Mouse (Mus musculus): ENCODE measurements at regions not wholly inside any gene's neighbourhood (a gene's known extent, or its start where the extent isn't known, plus 50 kb on each side); places are given as distances from the start of the nearest gene placed in this dataset.

DNA sequence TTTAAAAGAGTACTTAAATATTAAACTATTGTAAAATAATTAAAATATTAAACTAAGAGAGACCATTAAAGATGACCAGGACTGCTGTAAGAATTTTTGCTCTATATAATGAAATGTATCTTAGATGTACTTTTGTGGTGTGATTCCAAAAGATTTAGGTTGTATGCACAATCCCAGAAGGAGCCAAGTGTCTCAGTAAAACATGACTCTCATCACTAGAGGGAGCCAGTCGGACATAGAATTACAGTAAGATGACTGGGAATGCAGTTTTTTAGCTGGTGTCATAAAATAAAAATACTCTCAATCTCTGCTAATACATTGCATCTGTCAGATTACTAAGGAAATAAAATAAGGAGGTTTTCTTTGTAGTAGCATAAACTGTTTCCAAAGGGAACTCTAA is 316.9 kb upstream of the Mme start:
- no peaks in the 10 kb centered on the region for H3K4me1 ChIP-seq (ENCODE audit: insufficient read depth, low read depth, low read length)
- no peaks in the 10 kb centered on the region for H3K9me3 ChIP-seq (replicated peaks)
- DNase-seq (ENCODE audit: low spot score) (no peak), ATAC-seq (ENCODE audit: extremely low read depth, insufficient number of reproducible peaks, low FRiP score, poor library complexity, severe bottlenecking) (no peak)
- H3K36me3 ChIP-seq (replicated peaks) = no peaks in the 10 kb centered on the region
- H3K4me3 ChIP-seq (ENCODE audit: low read depth, low read length) = no peak overlapping the region
- TF ChIP-seq GATA1 (IDR thresholded peaks at IDR 0.05; ENCODE audit: borderline replicate concordance, low read length) = no peak
- no peak for TF ChIP-seq TAL1 (conservative IDR thresholded peaks at IDR 0.05; ENCODE audit: low read depth, low read length)
- TF ChIP-seq CTCF (IDR thresholded peaks at IDR 0.05; ENCODE audit: low read depth, low read length) = no peak
- no peak for TF ChIP-seq GATA2 (IDR thresholded peaks at IDR 0.05; ENCODE audit: borderline replicate concordance, low read depth, low read length)
- no peaks in the 10 kb centered on the region for H3K27me3 ChIP-seq (ENCODE audit: insufficient read depth, low read length)

DNA sequence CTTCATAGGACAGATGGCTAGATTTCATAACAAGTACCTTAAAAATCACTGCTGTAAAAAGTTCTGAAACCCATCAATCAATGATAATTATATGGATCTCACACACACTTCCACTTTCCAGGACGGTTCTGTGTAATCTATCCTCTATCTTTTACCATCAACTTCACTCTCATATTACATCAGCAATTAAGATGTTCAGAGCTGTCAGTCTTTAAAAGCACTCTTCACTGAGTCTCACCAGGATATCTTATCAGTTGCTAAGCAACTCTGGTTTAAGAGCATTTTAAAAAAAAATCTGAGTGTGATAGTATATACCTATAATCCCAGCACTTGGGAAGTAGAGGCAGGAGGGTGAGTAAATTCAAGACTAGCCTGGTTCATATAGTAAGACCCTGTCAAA is 312.0 kb upstream of the Gpr149 start:
- ATAC-seq (ENCODE audit: extremely low read depth, insufficient number of reproducible peaks, low FRiP score, poor library complexity, severe bottlenecking) (no peak), DNase-seq (ENCODE audit: low spot score) (no peak)
- Histone ChIP-seq H3K4me3 (ENCODE audit: low read depth, low read length) (no peak overlapping the region), H3K36me3 (replicated peaks) (no peaks in the 10 kb centered on the region), H3K9me3 (replicated peaks) (no peaks in the 10 kb centered on the region), H3K27me3 (ENCODE audit: insufficient read depth, low read length) (no peaks in the 10 kb centered on the region), H3K4me1 (ENCODE audit: insufficient read depth, low read depth, low read length) (no peaks in the 10 kb centered on the region)
- no peak for TF ChIP-seq POLR2AphosphoS5 (IDR thresholded peaks at IDR 0.05; ENCODE audit: insufficient replicate concordance, low read depth, low read length)
- TF ChIP-seq GATA2 (IDR thresholded peaks at IDR 0.05; ENCODE audit: borderline replicate concordance, low read depth, low read length) = no peak
- no peak for TF ChIP-seq CTCF (IDR thresholded peaks at IDR 0.05; ENCODE audit: low read depth, low read length)
- TF ChIP-seq TAL1 (conservative IDR thresholded peaks at IDR 0.05; ENCODE audit: low read depth, low read length) = no peak
- TF ChIP-seq GATA1 (IDR thresholded peaks at IDR 0.05; ENCODE audit: borderline replicate concordance, low read length) = no peak

GRCm38 (mm10) chr3:62885104-62885503 is 280.2 kb upstream of the Gpr149 start:
- H3K4me1 ChIP-seq (ENCODE audit: insufficient read depth, low read depth, low read length) = no peaks in the 10 kb centered on the region
- DNase-seq (ENCODE audit: low spot score) (no peak), ATAC-seq (ENCODE audit: extremely low read depth, insufficient number of reproducible peaks, low FRiP score, poor library complexity, severe bottlenecking) (no peak)
- H3K9me3 ChIP-seq (replicated peaks) = no peaks in the 10 kb centered on the region
- no peaks in the 10 kb centered on the region for H3K36me3 ChIP-seq (replicated peaks)
- H3K27me3 ChIP-seq (ENCODE audit: insufficient read depth, low read length) = no peaks in the 10 kb centered on the region
- H3K4me3 ChIP-seq (ENCODE audit: low read depth, low read length) = no peak overlapping the region
- TF ChIP-seq POLR2AphosphoS5 (IDR thresholded peaks at IDR 0.05; ENCODE audit: insufficient replicate concordance, low read depth, low read length) (no peak), TAL1 (conservative IDR thresholded peaks at IDR 0.05; ENCODE audit: low read depth, low read length) (no peak), GATA1 (IDR thresholded peaks at IDR 0.05; ENCODE audit: borderline replicate concordance, low read length) (no peak), GATA2 (IDR thresholded peaks at IDR 0.05; ENCODE audit: borderline replicate concordance, low read depth, low read length) (no peak)

- ATAC-seq (ENCODE audit: extremely low read depth, insufficient number of reproducible peaks, low FRiP score, poor library complexity, severe bottlenecking) (no peak), DNase-seq (ENCODE audit: low spot score) (no peak)
- H3K4me1 ChIP-seq (ENCODE audit: insufficient read depth, low read depth, low read length) = no peaks in the 10 kb centered on the region
- no peak overlapping the region for H3K4me3 ChIP-seq (ENCODE audit: low read depth, low read length)
- no peaks in the 10 kb centered on the region for H3K9me3 ChIP-seq (replicated peaks)
- TF ChIP-seq GATA1 (IDR thresholded peaks at IDR 0.05; ENCODE audit: borderline replicate concordance, low read length) (no peak), GATA2 (IDR thresholded peaks at IDR 0.05; ENCODE audit: borderline replicate concordance, low read depth, low read length) (no peak), POLR2AphosphoS5 (IDR thresholded peaks at IDR 0.05; ENCODE audit: insufficient replicate concordance, low read depth, low read length) (no peak), CTCF (IDR thresholded peaks at IDR 0.05; ENCODE audit: low read depth, low read length) (no peak)
- no peaks in the 10 kb centered on the region for H3K36me3 ChIP-seq (replicated peaks)
- no peaks in the 10 kb centered on the region for H3K27me3 ChIP-seq (ENCODE audit: insufficient read depth, low read length)
Observed at GRCm38 (mm10) chr3:62882310-62883073, 277.6 kb upstream of the Gpr149 start.

- Histone ChIP-seq H3K4me3 (ENCODE audit: low read depth, low read length) (no peak overlapping the region), H3K4me1 (ENCODE audit: insufficient read depth, low read depth, low read length) (no peaks in the 10 kb centered on the region), H3K9me3 (replicated peaks) (no peaks in the 10 kb centered on the region), H3K27me3 (ENCODE audit: insufficient read depth, low read length) (no peaks in the 10 kb centered on the region), H3K36me3 (replicated peaks) (no peaks in the 10 kb centered on the region)
- ATAC-seq (ENCODE audit: extremely low read depth, insufficient number of reproducible peaks, low FRiP score, poor library complexity, severe bottlenecking) (no peak), DNase-seq (ENCODE audit: low spot score) (no peak)
- TF ChIP-seq GATA2 (IDR thresholded peaks at IDR 0.05; ENCODE audit: borderline replicate concordance, low read depth, low read length) = no peak
Observed at GRCm38 (mm10) chr3:62860731-62861130, 255.8 kb upstream of the Gpr149 start.

DNA sequence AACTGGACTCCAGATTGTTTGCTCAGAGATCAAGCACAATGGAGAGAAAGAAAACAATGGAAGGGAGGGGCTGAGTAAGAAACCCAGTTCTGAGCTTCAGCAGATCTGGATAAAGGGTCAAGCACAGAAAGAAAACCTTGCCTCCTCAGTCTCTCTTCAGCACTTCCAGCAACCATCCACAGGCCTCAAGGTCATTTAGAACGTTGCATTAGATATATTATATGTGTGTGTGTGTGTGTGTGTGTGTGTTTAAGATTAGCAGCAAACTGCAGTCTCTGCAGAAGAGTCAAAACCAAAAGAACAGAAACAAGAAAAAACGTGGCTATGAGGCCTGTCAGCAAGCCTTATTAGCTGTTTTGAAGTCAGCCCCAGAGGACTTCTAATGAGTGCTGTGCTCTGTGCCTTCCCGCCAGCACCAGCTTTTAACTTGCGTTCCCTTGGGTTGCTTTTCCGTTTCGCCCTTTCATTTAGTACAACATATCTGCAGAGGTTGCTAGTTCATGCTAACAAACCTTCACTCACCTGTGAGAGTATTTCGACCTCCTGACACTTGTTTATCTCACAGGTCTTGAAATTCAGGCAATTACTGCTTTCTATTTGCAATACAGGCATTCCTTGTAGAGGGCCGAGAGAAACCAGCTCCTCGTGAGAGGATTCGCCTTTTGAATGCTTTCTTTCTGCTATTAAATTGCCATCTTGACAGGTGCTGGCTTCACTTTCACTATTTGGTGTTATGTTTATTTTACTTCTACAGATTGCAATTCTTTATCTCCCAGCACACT is 230.9 kb upstream of the Gpr149 start:
- ATAC-seq (ENCODE audit: extremely low read depth, insufficient number of reproducible peaks, low FRiP score, poor library complexity, severe bottlenecking) = no peak

More for the DNA sequence above, 230.9 kb upstream of the Gpr149 start:
- Histone ChIP-seq H3K36me3 (replicated peaks) (no peaks in the 10 kb centered on the region), H3K27me3 (ENCODE audit: insufficient read depth, low read length) (no peaks in the 10 kb centered on the region), H3K9me3 (replicated peaks) (no peaks in the 10 kb centered on the region), H3K4me3 (ENCODE audit: low read depth, low read length) (no peak overlapping the region), H3K4me1 (ENCODE audit: insufficient read depth, low read depth, low read length) (no peaks in the 10 kb centered on the region)
- DNase-seq (ENCODE audit: low spot score) = no peak
- TF ChIP-seq GATA2 (IDR thresholded peaks at IDR 0.05; ENCODE audit: borderline replicate concordance, low read depth, low read length) (no peak), TAL1 (conservative IDR thresholded peaks at IDR 0.05; ENCODE audit: low read depth, low read length) (no peak)

All from G1E (cell line).